Mouse (Mus musculus) lung, postnatal 10 days (tissue): ENCODE data around the gene Thoc6.
A peak's percentile ranks its signal among the peaks of the same experiment; 100 is the strongest.

Source experiments
- DNase-seq: peaks from one replicate; pipeline ENCODE4 v3.0.0; 2021

Gene Thoc6

GRCm38 (mm10) chr17:23673424-23674073 is at the start of gene Thoc6, which contains the start of gene Hcfc1r1:
Gene Thoc6 (minus strand): TSS chr17:23673882.
Gene Hcfc1r1 (plus strand): TSS chr17:23673596.
- DNase-seq: peak; percentile 94

GRCm38 (mm10) chr17:23722376-23723125 is 48.9 kb upstream of the Thoc6 start, which contains the start of gene 1520401A03Rik:
Gene 1520401A03Rik (minus strand): TSS chr17:23722783.
- DNase-seq: no peak

GRCm38 (mm10) chr17:23721886-23722285 is 48.2 kb upstream of the Thoc6 start:
- no peak for DNase-seq

GRCm38 (mm10) chr17:23719455-23719854 is 45.8 kb upstream of the Thoc6 start:
- DNase-seq: no peak

- DNase-seq: no peak
These were observed 43.3 kb upstream of the Thoc6 start for GRCm38 (mm10) chr17:23717003-23717402.

GRCm38 (mm10) chr17:23706212-23706611 is 32.5 kb upstream of the Thoc6 start:
- peak; percentile 78 for DNase-seq

GRCm38 (mm10) chr17:23705525-23706104 is 31.9 kb upstream of the Thoc6 start:
- no peak for DNase-seq

- no peak for DNase-seq
These were observed 31.1 kb upstream of the Thoc6 start for GRCm38 (mm10) chr17:23704741-23705140.

GRCm38 (mm10) chr17:23703301-23703700 is 29.6 kb upstream of the Thoc6 start:
- DNase-seq: no peak

- DNase-seq: peak; percentile 94
These were observed 26.4 kb upstream of the Thoc6 start for GRCm38 (mm10) chr17:23700079-23700478.

GRCm38 (mm10) chr17:23699131-23700077 is 25.7 kb upstream of the Thoc6 start:
- DNase-seq: peak; percentile 41

- no peak for DNase-seq
These were observed 22.1 kb upstream of the Thoc6 start for GRCm38 (mm10) chr17:23695801-23696200.

GRCm38 (mm10) chr17:23694491-23694890 is 20.8 kb upstream of the Thoc6 start:
- DNase-seq: no peak

GRCm38 (mm10) chr17:23683856-23684672 is 10.4 kb upstream of the Thoc6 start, which contains the start of gene Cldn9:
Gene Cldn9 (minus strand): TSS chr17:23684026.
- DNase-seq: no peak

- DNase-seq: no peak
These were observed 9.5 kb upstream of the Thoc6 start for GRCm38 (mm10) chr17:23683226-23683625.

- no peak for DNase-seq
These were observed 8.8 kb upstream of the Thoc6 start for GRCm38 (mm10) chr17:23682530-23682929.

GRCm38 (mm10) chr17:23682092-23682491 is 8.4 kb upstream of the Thoc6 start:
- no peak for DNase-seq

- DNase-seq: peak; percentile 20
These were observed 7.4 kb upstream of the Thoc6 start for GRCm38 (mm10) chr17:23681086-23681485.

- no peak for DNase-seq
These were observed 6.7 kb upstream of the Thoc6 start for GRCm38 (mm10) chr17:23680336-23680735.

- no peak for DNase-seq
These were observed 5.6 kb upstream of the Thoc6 start, which contains the start of gene Cldn6 for GRCm38 (mm10) chr17:23679127-23679835. Gene Cldn6 (plus strand): TSS chr17:23679249.

GRCm38 (mm10) chr17:23677236-23677679 is 3.6 kb upstream of the Thoc6 start, which contains the start of gene Tnfrsf12a:
Gene Tnfrsf12a (minus strand): TSS chr17:23677468.
- peak; percentile 92 for DNase-seq
